Mouse (Mus musculus): Measurements from ENCODE around the gene Hoxb8.

- TF ChIP-seq CTCF (IDR thresholded peaks at IDR 0.05; ENCODE audit: low read depth, low read length) (no peak), EP300 (IDR thresholded peaks at IDR 0.05; ENCODE audit: insufficient read depth, low read depth, low read length) (peak; percentile 79; the same call in 1 of the 2 replicates)
Measured at GRCm38 (mm10) chr11:96250901-96251300, 30.8 kb upstream of the Hoxb8 start.
